Mouse (Mus musculus) embryo, embryonic 10 days (tissue): ENCODE measurements around the gene Cep41.

Experiments used
- DNase-seq: peaks from one replicate; pipeline ENCODE4 v3.0.0-alpha.2; 2015; ENCODE audit warnings: low spot score

Cep41 gene

GRCm38 (mm10) chr6:30710371-30711364 lies 17.1 kb upstream of the Cep41 start:
- no peak for DNase-seq

- DNase-seq, result no peak
Observed at GRCm38 (mm10) chr6:30709115-30709514, 15.6 kb upstream of the Cep41 start.

- peak; percentile 38 for DNase-seq
Observed at GRCm38 (mm10) chr6:30703977-30704602, 10.5 kb upstream of the Cep41 start.

GRCm38 (mm10) chr6:30703476-30703875 lies 9.9 kb upstream of the Cep41 start:
- DNase-seq, result peak; percentile 35

GRCm38 (mm10) chr6:30702881-30703280 lies 9.3 kb upstream of the Cep41 start:
- DNase-seq, result peak; percentile 32

GRCm38 (mm10) chr6:30700182-30700581 lies 6.6 kb upstream of the Cep41 start:
- peak; percentile 41 for DNase-seq

GRCm38 (mm10) chr6:30698036-30698435 lies 4.5 kb upstream of the Cep41 start:
- no peak for DNase-seq

- no peak for DNase-seq
Observed at GRCm38 (mm10) chr6:30697464-30697863, 3.9 kb upstream of the Cep41 start.

GRCm38 (mm10) chr6:30695124-30695523 lies 1.6 kb upstream of the Cep41 start:
- no peak for DNase-seq

GRCm38 (mm10) chr6:30694209-30694608 lies 660 bp upstream of the Cep41 start:
- no peak for DNase-seq

GRCm38 (mm10) chr6:30692826-30693225 lies 723 bp downstream of the Cep41 start:
- no peak for DNase-seq

- no peak for DNase-seq
Observed at GRCm38 (mm10) chr6:30687198-30687597, 6.4 kb downstream of the Cep41 start.

GRCm38 (mm10) chr6:30684570-30684969 lies 9.0 kb downstream of the Cep41 start:
- DNase-seq, result no peak

GRCm38 (mm10) chr6:30681935-30682900 lies 11.3 kb downstream of the Cep41 start:
- DNase-seq, result peak; percentile 49

GRCm38 (mm10) chr6:30680442-30680841 lies 13.1 kb downstream of the Cep41 start:
- peak; percentile 39 for DNase-seq

- peak; percentile 47 for DNase-seq
Observed at GRCm38 (mm10) chr6:30679567-30679966, 14.0 kb downstream of the Cep41 start.

- DNase-seq, result peak; percentile 37
Observed at GRCm38 (mm10) chr6:30678482-30678881, 15.1 kb downstream of the Cep41 start.

- DNase-seq, result no peak
Observed at GRCm38 (mm10) chr6:30677591-30677990, 16.0 kb downstream of the Cep41 start.

- no peak for DNase-seq
Observed at GRCm38 (mm10) chr6:30676506-30676905, 17.0 kb downstream of the Cep41 start.

- DNase-seq, result peak; percentile 51
Observed at GRCm38 (mm10) chr6:30675281-30675771, 18.2 kb downstream of the Cep41 start.

GRCm38 (mm10) chr6:30674714-30675280 lies 18.8 kb downstream of the Cep41 start:
- no peak for DNase-seq
